Mouse (Mus musculus): ENCODE results near the gene Fmo1.

GRCm38 (mm10) chr1:162831838-162832573, 34.4 kb downstream of the Fmo1 start:
- no peak for TF ChIP-seq USF1 (IDR thresholded peaks at IDR 0.05; ENCODE audit: low read depth, low read length)
- no peak for TF ChIP-seq EP300 (IDR thresholded peaks at IDR 0.05; ENCODE audit: low read depth in 1 of 2, low read length in 2 of 2)
- no peak for TF ChIP-seq ZNF384 (IDR thresholded peaks at IDR 0.05; ENCODE audit: low read depth, low read length)
- TF ChIP-seq MEF2A (IDR thresholded peaks at IDR 0.05; ENCODE audit: extremely low read depth, insufficient replicate concordance, low read depth, low read length, poor library complexity, severe bottlenecking), result no peak
- no peak for TF ChIP-seq POLR2A (IDR thresholded peaks at IDR 0.05; ENCODE audit: control insufficient read depth in 1 of 2, insufficient read depth in 1 of 2, low read depth in 1 of 2, low read length in 2 of 2, poor library complexity in 1 of 2)
- no peak for TF ChIP-seq CTCF (IDR thresholded peaks at IDR 0.05 in 2 of 3, conservative IDR thresholded peaks at IDR 0.05 in 1 of 3; ENCODE audit: control insufficient read depth in 1 of 3, insufficient read depth in 1 of 3, low read depth in 2 of 3, low read length in 3 of 3, poor library complexity in 1 of 3, severe bottlenecking in 1 of 3)
- TF ChIP-seq ZC3H11A (IDR thresholded peaks at IDR 0.05; ENCODE audit: low read depth, low read length), result no peak
